Mouse (Mus musculus): ENCODE data around the gene Rbm47. TPM values are rescaled to one million over a fixed set of nuclear protein-coding genes. Genes with fewer than 3 reads are reported as not detected.
"Not testable (repeated sequence)": the region's sequence is repeated elsewhere in the genome, so short reads cannot be mapped to it uniquely, and the experiment has no call there.

Gene Rbm47
- total RNA-seq (2021), result 1 to 10 TPM in 1 of 2 experiments, under 1 TPM in 1; 0.71 to 3.8 TPM
- long read RNA-seq, result 0 reads

DNA sequence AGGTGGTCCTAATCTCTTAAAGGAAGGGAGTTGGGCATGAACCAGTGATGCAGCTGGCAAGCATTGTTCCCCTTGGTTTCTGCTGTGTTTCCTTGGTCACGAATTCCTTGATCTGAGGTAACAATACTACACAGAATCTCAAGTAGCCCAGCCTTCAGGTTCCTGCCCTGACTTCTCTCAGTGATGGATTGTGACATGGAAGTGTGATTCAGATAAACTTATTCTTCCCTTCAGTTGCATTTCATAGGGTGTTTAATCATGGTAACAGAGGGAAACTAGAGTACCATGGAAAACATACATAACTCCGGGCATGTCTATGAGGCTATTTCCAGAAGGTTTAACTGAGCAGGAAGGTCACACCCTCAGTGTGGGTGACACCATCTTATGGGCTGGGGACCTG, at the start of gene Rbm47:
Gene Rbm47 (minus strand): TSS at position 101 of the 400 bp plus-strand sequence.
- DNase-seq (ENCODE audit: low spot score in 2 of 2), result no peak

DNA sequence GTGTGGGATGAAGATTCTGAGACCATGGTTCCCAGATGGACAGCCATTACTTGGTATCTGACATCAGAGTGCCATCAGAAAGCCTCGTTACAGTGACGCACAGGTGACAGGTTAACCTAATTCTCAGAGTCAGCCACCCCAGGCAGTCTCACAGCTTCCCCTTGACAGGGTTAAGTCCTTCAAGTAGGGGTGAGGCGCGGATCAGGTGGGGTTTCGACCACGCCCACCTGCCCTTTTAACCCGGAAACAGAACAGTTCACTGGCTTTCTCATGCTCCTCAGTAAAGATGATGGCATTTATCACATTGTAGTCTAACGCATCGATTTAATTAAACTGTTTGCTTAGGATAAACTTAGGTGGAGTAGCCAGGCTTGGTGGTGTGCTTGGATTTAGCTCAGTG, 47.7 kb upstream of the Rbm47 start:
- no peak for DNase-seq (ENCODE audit: low spot score in 2 of 2)

DNA sequence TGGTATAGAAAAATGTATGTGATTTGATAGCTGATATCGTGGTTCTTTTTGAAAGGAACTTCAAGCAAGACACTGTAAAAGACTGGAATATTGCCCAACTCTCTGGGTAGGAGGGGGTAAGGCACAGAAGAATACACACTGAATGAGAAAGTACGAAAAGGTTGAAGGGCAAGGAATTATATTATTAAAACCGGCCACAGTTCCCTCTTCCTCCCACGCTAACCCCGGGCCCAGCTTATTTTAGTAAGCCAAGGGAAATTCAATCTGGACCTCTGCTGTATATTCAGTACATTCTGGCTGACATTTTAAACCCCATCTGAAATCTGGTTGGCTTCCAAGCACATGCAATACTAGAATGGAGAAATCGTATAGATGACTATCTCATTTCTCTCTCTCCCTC, 46.8 kb upstream of the Rbm47 start:
- no peak for DNase-seq (ENCODE audit: low spot score in 2 of 2)

- DNase-seq (ENCODE audit: low spot score in 2 of 2), result no peak
Measured at GRCm38 (mm10) chr5:66215569-66216277, 42.8 kb upstream of the Rbm47 start.

DNA sequence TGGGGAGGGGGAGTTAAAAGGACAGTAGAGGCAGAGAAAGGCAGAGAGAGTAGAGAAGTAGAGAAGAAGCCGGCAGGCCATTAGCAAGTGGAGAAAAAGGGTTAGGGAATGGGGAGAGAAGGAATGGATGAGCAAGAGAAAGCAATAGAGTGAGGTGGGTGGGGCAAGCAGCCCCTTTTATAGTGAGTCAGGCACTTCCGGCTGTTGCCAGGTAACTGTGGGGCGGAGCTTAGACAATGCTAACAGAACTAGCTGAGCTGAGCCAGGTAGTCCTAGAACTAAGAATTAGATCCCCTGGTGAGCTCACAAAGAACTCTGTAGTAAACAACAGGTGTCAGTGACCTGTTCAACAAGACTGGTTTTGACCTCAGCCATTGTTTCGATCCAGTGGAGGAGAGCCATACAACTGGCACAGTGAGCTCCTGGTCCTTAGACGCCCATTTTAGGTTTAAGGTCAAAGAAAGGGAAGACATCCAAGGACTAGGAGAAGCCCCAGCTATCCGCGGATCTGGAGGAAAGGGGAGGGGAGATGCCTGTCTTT, 41.5 kb upstream of the Rbm47 start:
- no peak for DNase-seq (ENCODE audit: low spot score in 2 of 2)

DNA sequence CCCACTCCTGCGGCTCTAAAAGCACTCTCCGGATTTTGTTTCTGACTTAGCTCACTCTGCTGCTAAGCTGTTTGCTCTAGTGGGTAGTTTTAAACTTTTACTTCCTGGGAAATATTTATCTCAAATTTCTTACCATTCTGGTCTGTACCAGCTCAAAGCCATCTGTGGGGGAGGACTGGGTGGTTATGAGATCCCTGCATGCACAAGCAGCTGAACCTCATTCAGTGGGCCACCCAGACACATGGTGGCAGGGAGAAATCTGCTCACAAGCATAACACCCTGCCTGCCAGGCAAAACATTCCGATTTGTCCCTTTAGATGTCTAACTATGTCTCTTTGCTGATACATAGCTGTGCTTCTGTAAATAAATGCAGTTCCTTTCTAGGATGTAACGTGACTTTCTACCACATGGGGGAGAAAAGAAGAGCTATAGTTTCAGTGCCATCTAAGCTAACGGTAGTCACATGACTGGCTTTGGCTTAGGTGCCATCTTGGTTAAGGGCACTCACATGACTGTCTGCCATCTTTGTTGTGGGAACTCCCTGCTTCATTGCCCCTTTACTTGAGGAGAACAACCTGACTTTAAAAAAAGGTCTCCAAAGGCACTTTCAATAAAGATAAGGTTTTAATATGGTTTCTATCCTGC, 36.7 kb upstream of the Rbm47 start:
- peak in 1 of 2 experiments; percentile 15 for DNase-seq (ENCODE audit: low spot score in 2 of 2)

GRCm38 (mm10) chr5:66204966-66205365, 32.0 kb upstream of the Rbm47 start:
- no peak for DNase-seq (ENCODE audit: low spot score in 2 of 2)

DNA sequence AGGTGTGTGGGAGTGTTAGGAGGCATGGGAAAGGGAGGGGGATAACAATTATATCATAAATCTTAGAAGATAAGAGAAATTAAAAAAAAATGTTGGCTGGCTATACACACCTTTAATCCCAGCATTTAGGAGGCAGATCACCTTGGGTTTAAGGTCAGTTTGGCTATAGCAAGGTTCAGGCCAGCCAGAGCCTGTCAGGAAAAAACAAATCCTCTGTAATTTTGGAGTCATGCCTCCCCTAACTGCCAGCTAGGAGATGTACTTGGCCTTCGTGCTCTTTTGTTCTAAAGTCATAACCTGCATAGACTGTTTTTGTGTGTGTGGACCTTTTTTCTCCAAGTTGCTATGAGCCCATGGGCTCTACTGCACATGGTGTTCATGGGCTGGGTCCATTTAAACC, 30.5 kb upstream of the Rbm47 start:
- no peak for DNase-seq (ENCODE audit: low spot score in 2 of 2)

DNA sequence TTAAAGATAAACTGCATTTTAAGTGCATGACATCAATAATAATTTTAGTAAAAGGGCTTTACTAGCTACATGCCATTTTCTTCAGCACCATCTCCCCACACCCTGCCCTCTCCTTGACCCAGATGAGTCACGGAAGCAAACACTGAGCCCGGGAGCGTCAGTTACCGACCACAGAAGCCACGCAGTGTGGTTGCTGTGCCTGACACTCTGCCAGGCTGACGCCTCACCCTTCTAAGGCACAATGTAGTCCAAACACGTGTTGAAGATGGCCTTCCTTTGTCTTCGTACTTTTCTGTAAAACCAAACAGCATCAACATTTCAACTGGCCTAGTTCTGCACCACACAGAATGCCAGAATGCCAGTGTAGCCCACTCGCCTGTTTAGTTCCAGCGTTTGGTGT, 27.1 kb upstream of the Rbm47 start:
- DNase-seq (ENCODE audit: low spot score in 2 of 2), result no peak

DNA sequence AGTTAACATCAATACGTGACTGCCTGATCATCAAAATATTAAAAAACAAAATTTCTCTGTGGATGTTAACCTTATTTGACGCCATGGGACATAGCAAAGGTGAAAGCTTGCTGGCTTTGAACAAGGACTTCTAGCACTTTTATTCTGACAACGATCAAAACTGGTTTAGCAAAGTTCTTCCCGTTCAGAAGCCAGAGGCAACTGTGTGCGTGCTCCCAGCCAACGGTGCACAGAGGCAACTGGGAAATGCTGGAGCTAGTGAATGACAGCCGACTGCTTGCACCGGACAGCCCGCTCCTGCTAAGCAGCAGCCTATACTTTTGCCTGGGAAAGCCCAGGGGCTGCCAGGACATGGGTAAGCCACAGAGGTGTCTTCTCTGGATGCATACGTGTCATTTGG, 22.4 kb upstream of the Rbm47 start:
- no peak for DNase-seq (ENCODE audit: low spot score in 2 of 2)

DNA sequence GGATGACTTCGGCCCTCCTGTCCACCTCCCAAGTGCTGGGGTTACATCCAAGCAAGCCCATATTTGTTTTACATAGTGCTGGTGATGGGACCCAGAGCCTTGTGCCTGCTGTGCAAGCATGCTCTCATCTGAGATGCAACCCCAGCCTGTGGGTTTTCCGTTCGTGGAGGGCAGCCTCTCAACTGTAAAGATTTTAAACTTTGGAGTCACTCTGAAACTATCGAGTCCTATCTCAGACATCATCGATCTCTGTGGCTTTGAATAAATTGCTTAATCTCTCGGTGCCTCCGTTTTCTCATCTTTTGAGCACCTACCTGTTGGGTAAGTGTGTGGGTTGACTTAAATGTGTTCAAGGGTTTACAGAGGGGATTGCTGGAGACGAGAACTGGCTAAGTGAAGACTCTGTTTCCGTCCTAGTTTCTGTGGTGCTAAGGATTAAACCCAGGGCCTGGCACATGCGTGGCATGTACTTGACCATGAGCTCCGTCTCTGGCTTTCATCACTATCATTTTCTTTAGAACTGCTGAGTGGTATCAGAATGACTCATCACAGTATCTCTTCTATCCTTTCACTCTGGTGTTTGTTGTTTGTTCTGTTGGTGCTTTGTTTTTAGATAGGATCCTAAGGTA, 20.4 kb upstream of the Rbm47 start:
- no peak for DNase-seq (ENCODE audit: low spot score in 2 of 2)

- DNase-seq (ENCODE audit: low spot score in 2 of 2), result no peak
Measured at GRCm38 (mm10) chr5:66191185-66191503, 18.2 kb upstream of the Rbm47 start.

DNA sequence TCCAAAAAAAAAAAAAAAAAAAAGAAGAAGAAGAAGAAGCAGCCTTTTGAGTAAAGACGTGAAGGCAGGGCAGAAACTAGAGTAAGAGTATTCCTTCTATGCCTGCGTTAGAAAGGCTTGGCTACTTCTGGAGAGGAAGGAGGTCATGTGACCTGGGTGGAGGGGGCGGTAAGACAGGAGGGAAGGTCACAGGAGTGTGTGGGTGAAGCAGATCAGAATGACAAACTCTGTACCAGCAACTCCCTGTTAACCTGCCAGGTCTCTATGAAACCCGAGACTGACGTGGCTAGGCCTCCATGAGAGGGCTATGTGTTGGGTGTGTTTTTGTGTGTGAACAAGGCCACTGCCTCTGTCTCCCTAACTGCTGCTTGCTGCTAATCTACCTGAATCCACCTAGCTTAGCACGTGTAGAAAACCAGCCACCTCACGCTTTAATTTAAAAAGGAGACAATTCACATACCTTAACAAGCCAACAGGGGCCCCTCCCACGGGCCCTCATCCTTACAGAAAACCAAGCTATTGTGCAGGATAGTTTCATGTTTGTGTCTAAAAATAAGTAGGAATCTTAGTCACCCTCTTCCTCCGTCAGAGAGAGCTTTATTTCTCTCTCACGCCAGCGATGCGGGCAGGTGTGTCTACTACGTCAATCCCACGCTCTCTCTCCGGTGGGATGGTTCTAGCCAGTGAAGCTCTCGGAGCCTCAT, 17.7 kb upstream of the Rbm47 start:
- DNase-seq (ENCODE audit: low spot score in 2 of 2), result no peak

GRCm38 (mm10) chr5:66188591-66188990, 15.7 kb upstream of the Rbm47 start:
- not testable (repeated sequence) for DNase-seq (ENCODE audit: low spot score in 2 of 2)

GRCm38 (mm10) chr5:66182156-66182555, 9.2 kb upstream of the Rbm47 start:
- DNase-seq (ENCODE audit: low spot score in 2 of 2), result no peak

- DNase-seq (ENCODE audit: low spot score in 2 of 2), result no peak
Measured at GRCm38 (mm10) chr5:66174160-66174837, 1.4 kb upstream of the Rbm47 start.

GRCm38 (mm10) chr5:66170591-66170990, 2.3 kb downstream of the Rbm47 start:
- DNase-seq (ENCODE audit: low spot score in 2 of 2), result no peak

- no peak for DNase-seq (ENCODE audit: low spot score in 2 of 2)
Measured at GRCm38 (mm10) chr5:66169099-66169485, 3.8 kb downstream of the Rbm47 start.

- DNase-seq (ENCODE audit: low spot score in 2 of 2), result no peak
Measured at GRCm38 (mm10) chr5:66168462-66169098, 4.3 kb downstream of the Rbm47 start.

GRCm38 (mm10) chr5:66166931-66167330, 6.0 kb downstream of the Rbm47 start:
- no peak for DNase-seq (ENCODE audit: low spot score in 2 of 2)

GRCm38 (mm10) chr5:66166193-66166629, 6.7 kb downstream of the Rbm47 start:
- DNase-seq (ENCODE audit: low spot score in 2 of 2), result no peak
